In genomic region chr4:120215915-120216591, GRCm38 (mm10) we compare ENCODE assay signal across 10 mouse cellular contexts. TPM values are rescaled to one million over a fixed set of nuclear protein-coding genes. Genes with fewer than 3 reads are reported as not detected.
DNase-seq lines count a peak whose midpoint lies in the region; ATAC-seq and TF ChIP-seq lines count a peak whose summit lies in the region.
"Had no signal": no experiment of that assay in that cellular context is flagged by ENCODE, and none has a peak within 500 bp of the region (broad histone marks: within the 10 kb centered on the region; RNA-seq: fewer than 3 reads in every experiment).

No protein-coding gene starts in this region.

- H3K4me2 ChIP-seq in forebrain, embryonic 16.5 days (ENCODE audit: low read length) = 0 out of 2 replicates have a peak overlapping the region, but pooled peaks have one; percentile 10
- H3K4me2 ChIP-seq: embryonic facial prominence, embryonic 15.5 days; lung, embryonic 15.5 days had no signal

- no peaks in the 10 kb centered on the region for H3K9me3 ChIP-seq in forebrain, embryonic 16.5 days (ENCODE audit: control insufficient read depth, low read length)
- H3K9me3 ChIP-seq: embryonic facial prominence, embryonic 15.5 days; lung, embryonic 15.5 days had no signal

- no peak for TF ChIP-seq POLR2A in testis, adult 2 months (IDR thresholded peaks at IDR 0.05; ENCODE audit: control insufficient read depth, low read depth, low read length)
- TF ChIP-seq POLR2A in lung, adult 2 months (IDR thresholded peaks at IDR 0.05; ENCODE audit: borderline replicate concordance, extremely low read depth, low read depth, low read length) = no peak
- no peak for TF ChIP-seq POLR2A in olfactory bulb, adult 2 months (IDR thresholded peaks at IDR 0.05; ENCODE audit: insufficient read depth, low read depth, low read length)

- H3K27ac ChIP-seq in testis, adult 2 months (ENCODE audit: control insufficient read depth, insufficient read depth, low read depth, low read length) = no peak overlapping the region
- H3K27ac ChIP-seq in forebrain, embryonic 16.5 days (ENCODE audit: low read length) = no peak overlapping the region
- H3K27ac ChIP-seq in olfactory bulb, adult 2 months (ENCODE audit: insufficient read depth, low read depth, low read length) = no peak overlapping the region
- H3K27ac ChIP-seq: embryonic facial prominence, embryonic 15.5 days; lung, embryonic 15.5 days had no signal

- H3K4me3 ChIP-seq in testis, adult 2 months (ENCODE audit: control insufficient read depth, low read depth, low read length) = no peak overlapping the region
- H3K4me3 ChIP-seq in forebrain, embryonic 16.5 days (replicated peaks; ENCODE audit: low read length) = no peak overlapping the region
- H3K4me3 ChIP-seq in lung, adult 2 months (replicated peaks; ENCODE audit: extremely low read depth, low read depth, low read length) = no peak overlapping the region
- no peak overlapping the region for H3K4me3 ChIP-seq in olfactory bulb, adult 2 months (ENCODE audit: insufficient read depth, low read depth, low read length)
- H3K4me3 ChIP-seq: embryonic facial prominence, embryonic 15.5 days; lung, embryonic 15.5 days had no signal

- peak; percentile 61; the same call in 1 of the 2 replicates for TF ChIP-seq CTCF in testis, adult 2 months (IDR thresholded peaks at IDR 0.05; ENCODE audit: control insufficient read depth, insufficient read depth, insufficient replicate concordance, low read depth, low read length)
- TF ChIP-seq CTCF in lung, adult 2 months (IDR thresholded peaks at IDR 0.05; ENCODE audit: insufficient read depth, low read length) = peak; percentile 84
- TF ChIP-seq CTCF in olfactory bulb, adult 2 months (IDR thresholded peaks at IDR 0.05; ENCODE audit: insufficient read depth, low read depth, low read length) = peak; percentile 68

- H3K9ac ChIP-seq in forebrain, embryonic 16.5 days (replicated peaks; ENCODE audit: low read depth, low read length) = no peak overlapping the region
- H3K9ac ChIP-seq: embryonic facial prominence, embryonic 15.5 days; lung, embryonic 15.5 days had no signal

- ATAC-seq in forebrain, embryonic 16.5 days = peak; percentile 56

- H3K4me1 ChIP-seq in testis, adult 2 months (ENCODE audit: control insufficient read depth, insufficient read depth, low read length) = no peaks in the 10 kb centered on the region
- peaks cover 11% of the 10 kb centered on the region; the same call in 1 of the 2 replicates for H3K4me1 ChIP-seq in forebrain, embryonic 16.5 days (replicated peaks; ENCODE audit: control insufficient read depth, insufficient read depth, low read length)
- no peaks in the 10 kb centered on the region for H3K4me1 ChIP-seq in lung, adult 2 months (ENCODE audit: control insufficient read depth, insufficient read depth, low read length)
- H3K4me1 ChIP-seq in olfactory bulb, adult 2 months (ENCODE audit: control insufficient read depth, insufficient read depth, low read length) = no peaks in the 10 kb centered on the region

- H3K36me3 ChIP-seq in testis, adult 2 months (ENCODE audit: control insufficient read depth, insufficient read depth, low read length) = no peaks in the 10 kb centered on the region
- H3K36me3 ChIP-seq in forebrain, embryonic 16.5 days (ENCODE audit: control insufficient read depth, insufficient read depth) = no peaks in the 10 kb centered on the region
- H3K36me3 ChIP-seq: embryonic facial prominence, embryonic 15.5 days; lung, embryonic 15.5 days had no signal

- no peak for DNase-seq in testis, postnatal 14 days (ENCODE audit: low spot score)
- peak; percentile 70 to 79 for DNase-seq in cerebellum, adult 18-20 months
- peak; percentile 23 for DNase-seq in induced T-regulatory cell, adult 2 months (ENCODE audit: low read depth)
- peak; percentile 53 for DNase-seq in lung, adult 2 months
- no peak for DNase-seq in urinary bladder, postnatal 4 days (ENCODE audit: low spot score in 2 of 2)

- no peaks in the 10 kb centered on the region for H3K27me3 ChIP-seq in testis, adult 2 months (ENCODE audit: control insufficient read depth, insufficient read depth, low read length)
- no peaks in the 10 kb centered on the region for H3K27me3 ChIP-seq in forebrain, embryonic 16.5 days (replicated peaks; ENCODE audit: control insufficient read depth, insufficient read depth, low read length)
- H3K27me3 ChIP-seq: embryonic facial prominence, embryonic 15.5 days had no signal

- 23% methylated on average over 10 of the region's 10 CpGs for WGBS in forebrain, embryonic 16.5 days
- WGBS in lung, adult 2 months = 32% methylated on average over 10 of the region's 10 CpGs
- WGBS in olfactory bulb, adult 2 months = 37% methylated on average over 10 of the region's 10 CpGs

RNA-seq across cellular contexts. Expression of gene Edn2, which starts 55.0 kb away (rescaled TPM):
- not detected in 2 replicates for polyA plus RNA-seq in testis, adult 2 months (2012; rRNA removed)
- polyA plus RNA-seq in forebrain, embryonic 16.5 days (2015; fragmentation: Nextera tagmentation; extraction: Ambion mirVana) = 0.38 TPM in 1 of 2 replicates, not detected in the other
- polyA plus RNA-seq in lung, adult 2 months (2012; rRNA removed) = 0.27 and 0.68 TPM in 2 replicates
- not detected in 2 replicates for polyA plus RNA-seq in olfactory bulb, adult 2 months (2012; ENCODE audit: insufficient read depth, insufficient read length, low replicate concordance, missing spikeins)

Comparison
In these comparisons a context has a peak if more than half of its experiments do, and no peak if none do; other contexts are left out.
1. DNase-seq: peak in cerebellum, adult 18-20 months (2 of 2), induced T-regulatory cell, adult 2 months (single experiment) and lung, adult 2 months (single experiment); none in testis, postnatal 14 days (single experiment) and urinary bladder, postnatal 4 days (0 of 2).
2. Peak in every context shown above with its lines, with median percentiles within 50 percentile points of each other: CTCF ChIP-seq.